ENCODE assay signal across 18 mouse cellular contexts in the genomic region with DNA sequence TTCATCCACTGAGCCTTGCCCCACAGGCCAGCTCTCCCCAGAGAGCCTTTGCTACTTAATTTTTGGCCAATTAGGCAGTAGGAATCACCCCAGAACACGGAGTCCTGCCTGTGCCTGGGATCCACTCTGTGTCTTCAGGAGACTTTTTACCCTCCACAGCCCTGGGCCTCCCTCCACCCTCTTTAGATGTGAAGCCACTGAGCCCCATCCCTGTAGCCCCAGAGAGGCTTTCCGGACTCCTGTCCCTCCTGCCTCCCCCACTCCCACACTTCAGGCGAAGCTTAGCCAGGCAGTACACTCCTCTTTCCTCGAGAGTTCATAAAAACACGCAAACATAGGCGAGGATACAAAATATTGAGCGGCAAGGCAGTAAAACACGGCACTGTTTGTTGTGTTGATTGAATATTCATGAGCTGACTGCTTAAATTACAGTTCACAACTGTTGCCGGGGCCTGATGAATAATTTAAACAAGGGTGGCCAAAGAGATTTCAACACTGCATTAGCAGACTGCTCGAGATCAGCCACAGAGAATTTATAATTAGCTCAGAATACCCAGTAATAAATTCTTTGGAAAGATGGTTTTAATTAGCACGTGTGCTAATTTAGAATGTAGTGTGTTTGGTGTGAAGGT.
DNase-seq lines count a peak whose midpoint lies in the region; ATAC-seq and TF ChIP-seq lines count a peak whose summit lies in the region.
"Had no signal": no experiment of that assay in that cellular context is flagged by ENCODE, and none has a peak within 500 bp of the region (broad histone marks: within the 10 kb centered on the region; RNA-seq: fewer than 3 reads in every experiment).

No protein-coding gene starts in this region.

- WGBS in forebrain, embryonic 10.5 days = 63% methylated on average over 11 of the region's 11 CpGs
- WGBS in forebrain, postnatal 0 days = 8% methylated on average over 11 of the region's 11 CpGs
- WGBS in midbrain, embryonic 10.5 days = 61% methylated on average over 11 of the region's 11 CpGs
- WGBS in neural tube, embryonic 13.5 days = 18% methylated on average over 11 of the region's 11 CpGs

- H3K9ac ChIP-seq in forebrain, postnatal 0 days = no peak overlapping the region
- H3K9ac ChIP-seq in neural tube, embryonic 13.5 days = no peak overlapping the region
- H3K9ac ChIP-seq: embryonic facial prominence, embryonic 15.5 days had no signal

- H3K36me3 ChIP-seq in forebrain, embryonic 10.5 days (replicated peaks) = peaks cover 6% of the 10 kb centered on the region; the same call in 1 of the 2 replicates
- no peaks in the 10 kb centered on the region for H3K36me3 ChIP-seq in forebrain, postnatal 0 days (ENCODE audit: insufficient read depth)
- peaks cover 8% of the 10 kb centered on the region; the same call in 1 of the 2 replicates for H3K36me3 ChIP-seq in midbrain, embryonic 10.5 days
- no peaks in the 10 kb centered on the region for H3K36me3 ChIP-seq in neural tube, embryonic 13.5 days
- H3K36me3 ChIP-seq: embryonic facial prominence, embryonic 15.5 days had no signal

- no peak overlapping the region for H3K4me2 ChIP-seq in forebrain, postnatal 0 days (ENCODE audit: low read depth)
- H3K4me2 ChIP-seq in neural tube, embryonic 13.5 days = peak overlapping the region; percentile 31
- H3K4me2 ChIP-seq: embryonic facial prominence, embryonic 15.5 days had no signal

- TF ChIP-seq CTCF in forebrain, postnatal 0 days (IDR thresholded peaks at IDR 0.05; ENCODE audit: low read depth) = no peak

- peaks cover 55% of the 10 kb centered on the region for H3K4me1 ChIP-seq in forebrain, embryonic 10.5 days
- H3K4me1 ChIP-seq in forebrain, postnatal 0 days (ENCODE audit: insufficient read depth) = peaks cover 17% of the 10 kb centered on the region; the same call in 1 of the 2 replicates
- H3K4me1 ChIP-seq in midbrain, embryonic 10.5 days = peaks cover 77% of the 10 kb centered on the region
- H3K4me1 ChIP-seq in neural tube, embryonic 13.5 days (replicated peaks) = peaks cover 58% of the 10 kb centered on the region

- H3K27ac ChIP-seq in forebrain, embryonic 10.5 days = peak overlapping the region; percentile 54; the same call in 1 of the 2 replicates
- H3K27ac ChIP-seq in forebrain, postnatal 0 days (ENCODE audit: low read depth, low read length) = 0 out of 2 replicates have a peak overlapping the region, but pooled peaks have one; percentile 5
- peak overlapping the region; percentile 75 for H3K27ac ChIP-seq in midbrain, embryonic 10.5 days (replicated peaks)
- H3K27ac ChIP-seq in neural tube, embryonic 13.5 days (replicated peaks) = peak overlapping the region; percentile 69
- H3K27ac ChIP-seq: embryonic facial prominence, embryonic 15.5 days had no signal

- DNase-seq in forebrain, embryonic 10.5 days (ENCODE audit: extremely low spot score, low spot score) = no peak
- peak; percentile 44 for DNase-seq in forebrain, postnatal 0 days
- DNase-seq in midbrain, embryonic 10.5 days (ENCODE audit: low spot score) = no peak
- no peak for DNase-seq in adrenal gland, postnatal 25 days
- DNase-seq in cerebellum, postnatal 10 days = no peak
- no peak for DNase-seq in cerebellum, adult 9-11 months
- no peak for DNase-seq in urinary bladder, adult 2 months (ENCODE audit: low spot score)
- DNase-seq: B cell, adult 2 months; cerebellum, adult 8-10 months; gastrocnemius, postnatal 36 days; kidney, adult 8-10 months; layer of hippocampus, postnatal 36 days; lung, adult 18-20 months; lung, postnatal 36 days; right cerebral cortex, postnatal 25 days; thymus, postnatal 4 days had no signal

- 0 out of 2 replicates have a peak, but pooled peaks cover 10% of the 10 kb centered on the region for H3K27me3 ChIP-seq in forebrain, embryonic 10.5 days (ENCODE audit: poor library complexity, severe bottlenecking)
- peaks cover 24% of the 10 kb centered on the region for H3K27me3 ChIP-seq in forebrain, postnatal 0 days (ENCODE audit: insufficient read depth, low read length)
- H3K27me3 ChIP-seq in midbrain, embryonic 10.5 days (ENCODE audit: low read depth, poor library complexity, severe bottlenecking) = no peaks in the 10 kb centered on the region
- peaks cover 78% of the 10 kb centered on the region for H3K27me3 ChIP-seq in neural tube, embryonic 13.5 days
- H3K27me3 ChIP-seq: embryonic facial prominence, embryonic 15.5 days had no signal

- no peaks in the 10 kb centered on the region for H3K9me3 ChIP-seq in forebrain, embryonic 10.5 days
- no peaks in the 10 kb centered on the region for H3K9me3 ChIP-seq in forebrain, postnatal 0 days (ENCODE audit: low read length)
- no peaks in the 10 kb centered on the region for H3K9me3 ChIP-seq in midbrain, embryonic 10.5 days (replicated peaks)
- H3K9me3 ChIP-seq in neural tube, embryonic 13.5 days = no peaks in the 10 kb centered on the region
- H3K9me3 ChIP-seq: embryonic facial prominence, embryonic 15.5 days had no signal

- ATAC-seq in forebrain, postnatal 0 days = peak; percentile 68
- peak; percentile 41; the same call in 1 of the 2 replicates for ATAC-seq in neural tube, embryonic 13.5 days (ENCODE audit: low read depth)

- H3K4me3 ChIP-seq in forebrain, embryonic 10.5 days = no peak overlapping the region
- H3K4me3 ChIP-seq in forebrain, postnatal 0 days (ENCODE audit: low read depth, low read length) = no peak overlapping the region
- H3K4me3 ChIP-seq in midbrain, embryonic 10.5 days = no peak overlapping the region
- no peak overlapping the region for H3K4me3 ChIP-seq in neural tube, embryonic 13.5 days
- H3K4me3 ChIP-seq: embryonic facial prominence, embryonic 15.5 days had no signal

Comparison
In these comparisons a context has a peak if more than half of its experiments do, and no peak if none do; other contexts are left out.
1. H3K27ac ChIP-seq: peak in every context shown above with its lines; median percentile 75 in midbrain, embryonic 10.5 days; 69 in neural tube, embryonic 13.5 days; 54 in forebrain, embryonic 10.5 days; 5 in forebrain, postnatal 0 days.